Mouse (Mus musculus): Measurements from ENCODE around the gene Tulp4.

The Tulp4 gene

DNA sequence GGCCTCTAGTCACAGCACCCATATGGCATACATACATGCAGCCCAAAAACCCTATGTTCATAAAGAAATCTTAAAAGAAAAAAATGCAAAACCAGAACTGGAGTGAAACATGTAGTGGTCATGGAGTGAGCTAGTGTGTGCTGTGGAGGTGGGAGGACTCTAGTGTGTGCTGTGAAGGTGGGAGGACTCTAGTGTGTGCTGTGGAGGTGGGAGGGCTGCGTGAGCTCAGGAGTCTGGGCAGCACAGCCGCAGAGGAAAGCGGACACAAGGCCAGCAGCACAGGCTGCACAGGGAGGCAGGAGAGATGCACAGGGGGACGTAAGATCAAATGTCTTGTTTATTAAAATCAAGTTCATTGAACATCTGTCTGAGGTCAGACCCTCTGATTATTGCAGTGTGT lies 17.5 kb downstream of the Tulp4 start:
- DNase-seq (ENCODE audit: low read depth, low spot score) = no peak

DNA sequence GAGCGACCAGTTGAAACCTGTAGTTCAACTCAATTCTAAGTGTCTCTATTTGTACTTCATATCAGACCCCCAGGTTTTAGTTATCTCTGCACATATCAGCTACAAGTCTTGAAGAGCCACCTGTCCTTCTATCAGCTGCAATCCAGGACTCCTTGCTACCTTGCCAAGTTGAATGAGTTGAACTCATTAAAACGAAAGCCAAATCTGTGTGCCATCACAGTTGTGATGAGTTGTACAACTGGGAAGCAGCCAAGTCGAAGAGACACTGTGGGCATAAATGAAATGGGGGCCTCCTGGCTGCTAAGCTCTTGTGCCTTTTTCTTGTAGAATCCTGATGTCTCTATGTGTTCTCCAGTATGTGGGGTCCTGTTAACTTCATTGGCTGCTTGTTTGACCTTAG lies 19.2 kb downstream of the Tulp4 start:
- DNase-seq (ENCODE audit: low read depth, low spot score) = no peak

DNA sequence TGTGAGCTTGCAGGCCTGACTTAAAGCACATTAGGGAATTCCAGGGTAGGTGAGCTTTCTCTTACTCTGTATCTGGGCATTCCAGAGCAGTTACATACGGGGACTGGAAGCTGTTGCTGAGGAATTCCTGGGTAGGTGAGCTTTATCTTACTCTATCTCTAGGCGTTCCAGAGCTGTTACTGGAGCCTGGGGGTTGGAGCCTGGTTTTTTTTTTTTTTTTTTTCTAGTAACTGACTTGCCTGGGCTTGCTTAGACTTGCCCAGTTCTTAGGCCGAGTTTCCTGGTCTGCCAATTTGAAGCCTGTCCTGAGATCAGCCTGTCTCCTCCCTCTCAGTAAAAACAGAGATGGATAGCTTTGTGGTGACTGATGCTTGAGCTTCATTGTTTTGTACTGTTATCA lies 21.8 kb downstream of the Tulp4 start:
- no peak for DNase-seq (ENCODE audit: low read depth, low spot score)

DNA sequence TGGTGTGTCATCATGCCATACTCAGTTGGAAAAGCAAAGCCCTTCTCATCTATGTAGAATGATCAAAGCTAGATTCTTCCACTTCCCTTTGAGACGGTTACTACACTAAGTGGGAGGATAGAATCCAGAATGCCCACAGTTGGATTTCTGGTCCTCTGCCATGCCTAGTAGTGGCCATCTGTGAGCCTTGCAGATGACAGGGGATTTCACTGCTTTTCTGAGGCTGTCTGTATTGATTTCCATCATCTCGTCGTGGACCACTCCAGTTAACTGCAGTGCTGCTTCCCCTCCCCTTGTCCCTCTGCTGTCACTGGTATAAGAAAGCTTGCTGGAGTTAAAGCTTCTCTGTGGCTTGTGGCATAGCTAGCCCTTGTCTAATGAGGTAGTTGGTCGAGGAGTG lies 23.1 kb downstream of the Tulp4 start:
- no peak for DNase-seq (ENCODE audit: low read depth, low spot score)

DNA sequence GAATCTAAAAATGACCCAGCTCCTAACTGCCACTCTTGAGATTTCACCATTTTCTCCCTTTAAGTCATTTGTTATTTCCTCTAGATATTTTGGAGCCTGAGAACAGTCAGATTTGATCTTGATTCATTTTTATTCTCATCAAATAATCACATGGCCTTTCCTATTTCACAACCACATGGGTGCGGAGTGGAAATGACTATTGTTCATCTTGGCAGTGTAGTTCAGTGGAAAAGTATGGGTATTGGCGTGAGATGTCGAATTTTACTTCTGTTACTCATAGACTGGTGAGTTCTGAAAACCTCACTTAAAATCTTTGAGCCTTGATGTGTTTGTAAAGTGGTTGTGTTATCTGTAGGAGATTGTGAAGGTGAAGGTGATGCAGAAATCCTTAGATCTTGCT lies 24.8 kb downstream of the Tulp4 start:
- no peak for DNase-seq (ENCODE audit: low read depth, low spot score)

DNA sequence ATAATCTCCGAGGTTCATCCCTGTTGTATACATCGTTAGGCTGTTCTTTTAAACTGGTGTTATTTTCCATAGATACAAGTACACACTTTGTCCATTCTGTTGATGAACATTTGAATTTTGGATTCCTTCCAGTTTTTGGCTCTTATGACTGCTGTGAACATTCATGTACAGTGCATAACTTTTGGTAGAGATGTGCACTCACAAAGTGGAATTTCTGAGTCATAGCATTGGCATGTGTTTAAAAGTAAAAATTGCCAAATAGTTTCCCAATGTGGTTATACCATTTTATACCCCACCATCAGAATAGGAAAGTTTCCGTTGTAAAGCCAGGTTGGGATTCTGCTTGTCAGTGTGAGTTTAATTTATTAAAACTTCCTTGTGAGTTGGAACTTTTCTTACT lies 34.6 kb downstream of the Tulp4 start:
- no peak for DNase-seq (ENCODE audit: low read depth, low spot score)

DNA sequence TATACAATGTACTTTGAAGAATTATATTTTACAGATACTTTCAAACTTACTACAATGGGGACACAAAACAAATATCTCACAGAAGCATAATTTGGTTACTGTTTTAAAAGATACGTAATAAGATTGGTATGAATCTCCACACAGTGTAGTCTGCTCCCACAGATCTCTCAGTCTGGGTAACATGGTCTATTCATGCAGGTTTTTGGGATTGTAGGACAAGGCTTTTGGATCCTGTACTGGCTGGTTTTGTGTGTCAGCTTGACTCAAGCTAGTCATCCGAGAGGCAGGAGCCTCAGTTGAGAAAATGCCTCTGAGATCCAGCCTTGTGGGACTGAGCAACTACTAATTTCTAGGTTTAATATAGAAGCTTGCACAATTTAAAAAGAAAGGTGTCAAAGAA lies 35.1 kb downstream of the Tulp4 start:
- no peak for DNase-seq (ENCODE audit: low read depth, low spot score)

DNA sequence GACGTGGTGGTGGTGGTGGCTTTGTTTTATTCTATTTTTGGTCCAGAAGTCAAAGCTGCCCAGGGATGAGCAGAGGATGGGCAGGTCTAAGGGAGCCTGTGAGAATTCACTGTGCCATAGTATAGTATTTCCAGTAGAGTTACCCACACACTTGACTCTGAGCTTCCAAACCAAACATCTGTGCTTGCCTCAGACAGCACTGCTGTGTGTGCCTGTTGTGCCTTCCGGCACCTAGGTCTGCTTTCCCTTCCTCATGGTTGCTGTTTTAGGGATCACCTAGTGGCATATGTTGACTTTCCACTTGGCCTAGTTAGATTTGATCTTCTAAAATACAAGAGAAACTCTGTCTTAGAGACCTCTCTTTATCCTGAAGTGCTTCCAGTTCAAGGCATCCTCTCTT lies 39.0 kb downstream of the Tulp4 start:
- DNase-seq (ENCODE audit: low read depth, low spot score) = no peak

DNA sequence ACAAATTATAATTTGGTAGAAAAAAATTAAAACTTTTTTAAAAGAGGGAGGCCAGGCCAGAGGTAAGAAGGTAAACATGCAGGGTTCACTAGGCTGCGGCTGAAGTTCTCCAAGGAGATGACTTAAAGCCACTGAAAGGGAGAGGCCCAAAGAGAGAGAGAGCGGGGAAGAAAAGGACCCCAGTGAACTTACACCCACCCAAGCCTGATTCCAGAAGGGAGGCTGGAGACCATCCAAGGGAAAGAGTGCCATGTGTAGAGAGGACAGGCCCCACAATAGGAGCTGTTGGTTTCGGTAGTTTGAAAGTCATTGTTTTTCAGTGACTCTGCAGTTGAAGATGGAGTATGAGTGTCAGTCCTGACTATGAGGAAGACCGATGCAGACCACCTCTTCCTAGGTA lies 46.7 kb downstream of the Tulp4 start:
- DNase-seq (ENCODE audit: low read depth, low spot score) = no peak

DNA sequence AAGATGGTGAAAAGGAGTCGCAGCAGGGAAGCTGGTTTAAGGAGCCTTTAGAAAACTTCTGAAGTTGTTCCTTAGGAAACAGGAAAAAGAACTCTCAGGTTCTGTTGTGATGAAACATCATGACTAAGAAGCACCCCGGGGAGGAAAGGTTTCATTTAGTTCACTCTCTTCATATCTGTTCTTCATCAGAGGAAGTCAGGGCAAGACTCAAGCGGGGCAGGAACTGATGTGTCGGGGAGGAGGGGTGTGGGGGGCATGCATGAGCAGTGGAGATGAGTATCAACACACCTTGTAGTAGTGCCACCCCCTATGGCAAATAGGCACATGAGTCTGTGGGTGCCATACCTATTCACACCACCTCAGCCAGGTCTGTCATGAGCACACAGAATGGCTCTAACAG lies 47.3 kb downstream of the Tulp4 start:
- DNase-seq (ENCODE audit: low read depth, low spot score) = peak; percentile 36

DNA sequence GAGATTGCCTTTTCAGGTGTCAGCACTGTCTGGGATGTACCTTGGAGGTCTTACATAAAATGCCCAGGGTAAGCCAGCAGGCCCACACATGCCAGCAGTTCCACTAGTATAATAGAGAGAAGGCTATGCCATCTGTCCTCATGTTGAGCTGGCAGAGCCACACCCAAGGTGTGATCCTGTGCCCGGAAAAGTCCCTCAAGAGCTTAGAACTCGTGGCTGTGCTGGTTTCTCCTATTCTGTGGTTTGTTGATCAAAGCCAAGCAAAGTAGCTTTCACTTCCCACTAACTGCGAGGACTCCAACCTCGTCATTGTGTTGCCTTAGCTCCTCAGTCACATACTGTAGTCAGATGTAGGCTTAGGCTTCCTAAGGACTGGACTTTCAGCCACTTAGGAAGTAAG lies 48.1 kb downstream of the Tulp4 start:
- peak; percentile 63 for DNase-seq (ENCODE audit: low read depth, low spot score)

DNA sequence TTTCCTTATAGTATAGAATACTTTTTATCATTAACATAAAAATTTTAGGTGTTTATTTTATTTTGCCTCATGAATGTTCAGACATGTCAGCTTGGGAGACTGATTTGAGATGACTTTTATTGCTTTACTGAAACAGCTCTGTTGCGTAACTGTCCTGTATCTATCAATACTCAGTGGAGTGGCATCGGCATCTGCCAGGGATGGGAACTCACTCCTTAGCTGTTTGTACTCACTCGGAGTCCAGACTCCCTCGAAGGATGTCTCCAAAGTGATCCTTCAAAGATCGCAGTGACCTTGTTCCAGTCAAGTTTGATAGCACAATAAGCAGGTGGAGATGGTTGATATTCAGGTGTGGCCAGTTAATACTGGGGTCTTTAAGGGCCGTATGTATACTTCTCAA lies 54.3 kb downstream of the Tulp4 start:
- no peak for DNase-seq (ENCODE audit: low read depth, low spot score)

DNA sequence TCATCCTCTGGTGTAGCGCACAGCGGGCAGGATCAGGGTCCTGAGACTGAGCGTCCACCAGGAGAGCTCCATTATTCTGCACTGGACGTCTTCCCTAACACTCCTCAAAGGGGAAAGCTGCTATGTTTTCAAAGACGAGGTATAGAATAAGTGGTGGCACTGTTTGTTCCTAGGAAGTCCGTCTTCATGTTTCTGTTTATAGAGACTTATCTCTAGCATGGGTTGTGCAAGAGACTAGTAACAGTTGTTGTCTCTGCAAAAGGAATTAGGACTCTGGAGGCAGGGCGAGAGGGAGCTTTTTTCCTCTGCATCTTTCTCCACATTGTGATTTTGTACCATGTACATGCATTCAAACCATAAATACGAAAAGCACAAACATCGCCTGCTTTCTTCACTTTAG lies 55.7 kb downstream of the Tulp4 start:
- DNase-seq (ENCODE audit: low read depth, low spot score) = no peak

DNA sequence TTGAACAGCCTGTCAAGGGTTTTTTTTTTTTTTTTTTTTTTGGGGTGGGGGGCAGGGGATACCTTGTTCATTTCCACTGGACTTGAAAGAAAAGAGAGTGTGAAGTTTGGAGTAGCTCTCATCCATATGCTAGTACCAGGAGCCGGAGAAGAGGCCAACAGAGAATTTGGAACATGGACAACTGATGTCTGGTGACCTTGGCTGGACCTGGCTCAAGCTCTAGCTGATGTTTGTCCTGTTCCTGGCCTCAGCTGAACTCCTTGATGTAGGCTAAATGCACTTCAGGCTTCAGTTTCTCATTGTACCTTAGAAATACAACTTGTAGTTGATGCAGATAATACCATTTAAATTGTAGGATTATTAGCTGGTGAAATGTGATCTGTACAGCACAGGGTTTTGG lies 56.5 kb downstream of the Tulp4 start:
- DNase-seq (ENCODE audit: low read depth, low spot score) = no peak

DNA sequence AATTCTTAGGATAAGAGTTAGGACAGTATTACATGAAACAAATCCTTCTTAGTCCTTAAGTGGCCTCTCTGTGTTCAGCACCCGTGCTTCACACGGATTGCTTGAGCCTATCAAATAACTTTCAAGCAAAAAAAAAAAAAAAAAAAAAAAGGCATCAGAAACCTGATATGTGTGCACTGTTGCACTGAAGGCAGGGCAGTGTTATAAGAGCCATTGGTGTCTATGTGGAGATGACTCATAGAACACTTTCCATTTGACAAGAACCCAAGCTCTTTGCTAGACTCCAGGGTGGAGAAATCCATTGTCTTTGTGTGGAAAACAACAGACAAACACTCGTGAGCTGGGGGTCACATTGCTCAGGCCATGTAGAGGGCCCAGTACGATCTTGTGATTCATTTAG lies 58.7 kb downstream of the Tulp4 start:
- DNase-seq (ENCODE audit: low read depth, low spot score) = no peak

DNA sequence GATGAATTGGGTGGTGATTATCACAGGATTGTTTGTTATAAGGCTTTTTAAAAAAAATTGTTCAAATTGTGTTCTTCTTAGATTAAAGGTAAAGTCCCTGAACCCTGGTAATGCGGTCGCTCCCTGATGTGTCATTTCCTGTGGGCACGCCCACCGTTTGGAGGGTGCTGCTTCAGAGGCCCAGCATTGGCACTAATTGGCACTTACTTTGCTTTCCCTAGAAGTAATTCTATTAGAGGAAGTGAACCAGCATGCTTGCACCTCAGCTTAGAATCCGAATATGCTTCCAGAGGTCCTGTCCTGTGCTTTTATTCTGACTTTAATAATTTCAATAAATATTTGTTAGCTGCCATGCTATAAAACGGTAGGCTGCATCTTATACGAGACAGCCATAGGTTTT lies 66.2 kb downstream of the Tulp4 start:
- peak; percentile 39 for DNase-seq (ENCODE audit: low read depth, low spot score)

DNA sequence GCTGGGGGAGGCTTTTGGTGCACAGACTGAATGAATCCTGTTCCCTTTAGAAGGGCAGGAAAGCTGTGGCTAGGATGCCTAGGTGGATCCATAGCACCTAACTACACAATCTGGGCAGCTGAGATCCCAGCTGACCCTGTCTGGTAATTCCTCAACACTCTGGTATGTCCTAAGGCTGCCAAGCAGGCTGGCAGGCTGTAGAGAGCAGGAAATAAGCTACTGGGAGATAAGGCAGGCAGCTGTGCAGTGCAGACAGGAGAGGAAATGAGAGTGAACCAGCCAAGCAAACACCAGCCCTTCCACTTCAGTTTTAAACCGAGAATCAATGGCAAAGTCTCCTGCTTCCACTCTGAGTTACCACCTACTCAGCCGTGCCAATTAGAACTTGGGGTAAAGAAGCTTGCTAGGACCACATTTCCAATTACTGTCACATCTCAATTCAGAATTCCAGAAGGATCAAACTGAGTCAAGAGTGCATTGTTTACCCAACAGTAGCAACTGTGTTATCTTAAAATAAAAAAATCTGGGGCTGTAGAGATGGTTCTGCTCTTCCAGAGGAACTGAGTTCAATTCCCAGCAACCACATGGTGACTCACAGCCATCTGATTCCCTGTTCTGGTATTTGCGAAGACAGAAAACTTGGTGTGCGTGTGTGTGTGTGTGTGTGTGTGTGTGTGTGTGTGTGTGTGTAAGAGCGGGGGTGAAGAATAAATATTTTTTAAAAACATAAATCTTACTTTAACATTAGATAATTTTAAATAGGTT lies 66.9 kb downstream of the Tulp4 start:
- no peak for DNase-seq (ENCODE audit: low read depth, low spot score)

DNA sequence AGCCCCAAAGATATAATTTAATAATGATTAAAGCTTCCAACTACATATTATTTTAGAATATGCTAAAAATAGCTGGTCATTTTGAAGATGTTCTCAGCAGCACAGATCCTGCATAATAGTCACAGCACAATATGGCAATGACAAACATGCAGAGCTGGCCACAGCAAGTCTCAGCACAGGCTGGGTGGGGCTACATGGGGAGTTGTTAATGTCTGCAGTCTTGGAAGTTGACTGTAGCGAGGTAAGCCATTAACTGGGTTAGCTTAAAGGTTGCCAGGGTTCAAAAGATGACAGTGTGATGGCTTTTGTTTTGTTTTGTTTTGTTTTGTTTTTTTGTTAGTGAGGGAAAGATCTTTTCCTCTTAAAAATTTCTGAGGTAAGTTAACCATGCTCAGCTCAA lies 68.3 kb downstream of the Tulp4 start:
- no peak for DNase-seq (ENCODE audit: low read depth, low spot score)

DNA sequence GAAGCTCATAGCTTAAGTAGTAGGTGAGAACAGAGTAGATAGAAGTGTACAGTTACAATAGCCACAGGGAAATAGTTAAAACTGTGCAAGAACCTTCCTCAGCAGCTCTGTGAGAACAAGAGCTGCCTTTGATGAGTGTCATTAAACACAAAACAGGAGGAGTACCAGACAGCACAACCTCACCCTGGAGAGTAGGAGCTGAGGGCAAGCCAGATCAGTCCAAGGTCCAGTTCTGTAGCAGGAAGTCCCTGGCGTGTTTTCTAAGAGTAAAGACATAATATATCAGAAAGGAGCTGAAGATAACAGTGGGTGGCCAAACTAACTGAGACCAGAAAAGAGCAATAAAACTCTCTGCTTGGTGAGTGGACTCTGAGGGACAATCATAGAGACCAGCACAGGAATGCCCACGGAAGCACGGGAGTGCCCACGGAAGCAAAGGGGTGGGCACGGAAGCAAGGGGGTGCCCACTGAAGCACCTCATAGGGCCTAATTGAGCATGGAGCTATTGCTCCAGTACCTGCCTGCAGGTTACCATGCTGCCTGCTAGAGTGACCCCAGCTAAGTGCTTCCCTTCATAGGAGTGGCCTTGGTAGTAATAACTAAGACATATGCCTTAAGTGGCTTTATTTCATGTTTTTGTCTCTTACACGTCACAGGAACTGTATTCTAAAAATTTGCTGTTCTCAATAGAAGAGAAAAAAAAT lies 72.5 kb downstream of the Tulp4 start:
- DNase-seq (ENCODE audit: low read depth, low spot score) = no peak

DNA sequence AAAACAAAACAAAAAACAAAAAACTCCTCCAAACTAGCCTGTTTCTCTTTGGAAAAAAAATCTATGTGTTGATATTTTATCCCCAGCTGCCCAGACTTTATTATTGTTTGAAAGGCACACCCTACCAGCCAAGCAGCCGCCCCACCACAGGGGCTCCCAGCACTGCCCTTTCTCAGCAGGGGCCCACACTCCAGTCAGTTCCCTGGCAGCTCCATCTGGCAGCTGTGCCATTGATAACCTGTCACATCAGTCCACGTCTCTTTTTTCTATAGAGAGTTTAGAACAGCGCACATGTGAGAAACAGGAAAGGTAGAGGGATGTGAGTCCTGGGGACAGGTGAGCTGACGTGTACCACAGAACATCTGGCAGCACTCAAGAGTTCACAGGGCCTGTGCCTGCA lies 73.2 kb downstream of the Tulp4 start:
- DNase-seq (ENCODE audit: low read depth, low spot score) = no peak

DNA sequence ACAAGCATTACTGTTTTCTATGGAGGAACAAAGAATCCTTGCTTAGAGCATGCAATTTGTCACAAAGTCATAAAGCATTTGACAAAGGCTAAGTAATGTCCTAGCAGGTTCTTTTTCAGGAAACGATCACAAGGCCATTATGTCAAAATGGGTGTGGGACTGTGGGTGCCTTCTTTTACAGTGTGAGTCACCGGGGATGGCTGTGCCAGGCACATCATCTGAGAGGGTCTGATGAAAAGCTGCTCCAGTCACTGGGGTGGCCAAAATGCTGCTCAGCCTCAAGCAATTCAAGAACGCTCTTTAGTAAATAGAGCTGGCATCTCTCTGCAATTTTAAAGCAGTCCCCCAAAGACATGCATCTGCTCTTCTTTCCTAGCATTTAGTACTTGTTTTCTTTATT lies 74.2 kb downstream of the Tulp4 start:
- no peak for DNase-seq (ENCODE audit: low read depth, low spot score)

DNA sequence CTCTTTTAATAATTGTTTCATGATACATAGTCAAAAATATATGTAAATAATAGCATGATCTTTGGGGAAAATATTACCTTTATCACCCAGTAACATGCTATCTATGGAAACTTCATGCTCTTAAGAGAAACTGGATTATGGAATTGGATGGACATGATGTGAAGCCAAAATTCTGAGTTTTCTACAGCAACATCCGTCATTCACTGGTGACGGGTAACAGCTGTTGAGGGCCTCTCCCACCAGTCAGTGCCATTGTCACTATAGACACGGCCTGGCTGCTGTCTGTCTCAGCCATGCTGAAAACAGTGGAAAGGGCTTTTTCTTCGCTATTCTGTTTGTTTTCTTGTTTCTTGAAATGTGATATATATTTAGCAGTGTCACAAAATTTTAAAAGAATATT lies 76.5 kb downstream of the Tulp4 start:
- no peak for DNase-seq (ENCODE audit: low read depth, low spot score)

DNA sequence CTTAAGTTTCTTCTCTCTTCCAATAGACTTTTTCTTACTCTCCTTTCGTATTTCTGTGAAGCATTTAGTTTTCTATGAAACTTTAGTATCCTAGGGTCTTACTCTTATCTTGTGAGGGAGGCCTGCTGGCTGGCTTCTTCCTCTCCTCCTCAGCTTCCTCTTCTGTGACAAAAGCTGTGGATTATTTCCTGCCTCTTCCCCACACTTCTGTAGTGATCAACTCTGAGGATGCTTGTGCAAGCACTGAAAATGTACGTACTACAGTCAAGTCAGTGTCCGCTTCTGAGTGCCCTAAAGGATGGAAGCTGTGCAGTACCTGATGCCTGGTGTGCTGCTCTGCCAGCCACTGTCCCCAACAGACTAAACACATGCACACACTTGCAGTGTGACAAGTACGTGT lies 80.4 kb downstream of the Tulp4 start:
- DNase-seq (ENCODE audit: low read depth, low spot score) = no peak

DNA sequence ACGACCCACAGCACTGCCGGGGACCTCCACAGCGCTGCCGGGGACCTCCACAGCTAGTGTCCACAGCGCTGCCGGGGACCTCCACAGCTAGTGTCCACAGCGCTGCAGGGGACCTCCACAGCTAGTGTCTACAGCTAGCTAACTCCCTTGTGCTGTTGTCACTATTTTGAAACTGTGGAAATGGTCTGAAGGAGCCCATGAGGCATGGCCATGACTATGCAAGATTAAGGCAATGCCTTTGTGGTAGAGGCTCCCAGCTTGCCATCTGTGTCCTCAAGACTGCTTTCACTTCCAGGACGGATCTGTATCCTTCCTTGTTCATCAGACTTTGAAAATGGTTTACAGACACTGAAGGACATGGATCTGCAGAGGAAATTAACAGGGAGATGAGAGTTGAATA lies 80.9 kb downstream of the Tulp4 start:
- DNase-seq (ENCODE audit: low read depth, low spot score) = no peak
